Mouse (Mus musculus) gastrocnemius, postnatal 36 days (tissue): ENCODE measurements around the gene Dnaja3. TPM values are rescaled to one million over a fixed set of nuclear protein-coding genes. Genes with fewer than 3 reads are reported as not detected.

Source experiments
- DNase-seq, 2 experiments: peaks; one replicate each; pipeline ENCODE4 v3.0.0; 2022
- intact Hi-C: fragments of 180-260 bp; cut with DNase I; formaldehyde crosslinking; loops from one replicate; pipeline ENCODE4 v1.15.1; 2025
- total RNA-seq, 2 experiments: library from RNA; stranded (reverse); gene quantifications; 2 replicates each; pipeline ENCODE4 v1.2.3; 2021

The Dnaja3 gene
- total RNA-seq, 2 experiments from 2014 or later: 90.1 TPM

DNA sequence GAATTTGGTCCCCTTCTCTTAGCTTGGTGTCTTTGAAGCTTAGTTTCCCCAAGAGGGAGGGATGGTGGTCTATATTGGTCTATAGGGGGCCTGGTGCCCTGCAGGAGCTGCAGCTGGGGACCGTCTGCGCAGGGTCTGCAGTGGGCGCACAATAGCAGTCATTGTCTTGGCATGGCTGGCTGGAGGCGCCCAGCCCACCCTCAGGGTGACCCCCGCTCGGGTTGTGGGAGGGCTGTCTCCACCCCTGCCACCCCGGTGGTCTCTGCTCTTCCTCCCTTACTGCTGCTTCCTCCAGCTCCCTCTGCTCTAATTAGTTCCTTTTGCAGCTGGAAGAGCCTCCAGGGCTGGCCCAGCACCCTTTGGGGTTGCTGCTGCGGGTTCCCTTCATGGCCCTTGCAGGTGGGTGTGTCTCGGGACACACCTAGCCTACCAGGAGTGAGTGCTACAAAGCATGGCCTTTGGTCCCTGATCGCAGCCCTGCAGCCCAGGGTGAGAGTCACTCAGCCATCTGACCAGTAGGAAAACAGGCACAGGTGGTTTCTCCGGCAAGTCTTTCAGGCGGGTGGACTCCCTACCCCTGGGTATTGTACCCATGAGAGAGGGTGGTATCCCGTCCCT is 34.2 kb upstream of the Dnaja3 start:
- DNase-seq: no peak
- intact Hi-C loops: loop anchor here (2.0 to 5.0 kb wide), 3 partner anchors 55 to 308 kb away; no protein-coding TSS in a partner anchor

DNA sequence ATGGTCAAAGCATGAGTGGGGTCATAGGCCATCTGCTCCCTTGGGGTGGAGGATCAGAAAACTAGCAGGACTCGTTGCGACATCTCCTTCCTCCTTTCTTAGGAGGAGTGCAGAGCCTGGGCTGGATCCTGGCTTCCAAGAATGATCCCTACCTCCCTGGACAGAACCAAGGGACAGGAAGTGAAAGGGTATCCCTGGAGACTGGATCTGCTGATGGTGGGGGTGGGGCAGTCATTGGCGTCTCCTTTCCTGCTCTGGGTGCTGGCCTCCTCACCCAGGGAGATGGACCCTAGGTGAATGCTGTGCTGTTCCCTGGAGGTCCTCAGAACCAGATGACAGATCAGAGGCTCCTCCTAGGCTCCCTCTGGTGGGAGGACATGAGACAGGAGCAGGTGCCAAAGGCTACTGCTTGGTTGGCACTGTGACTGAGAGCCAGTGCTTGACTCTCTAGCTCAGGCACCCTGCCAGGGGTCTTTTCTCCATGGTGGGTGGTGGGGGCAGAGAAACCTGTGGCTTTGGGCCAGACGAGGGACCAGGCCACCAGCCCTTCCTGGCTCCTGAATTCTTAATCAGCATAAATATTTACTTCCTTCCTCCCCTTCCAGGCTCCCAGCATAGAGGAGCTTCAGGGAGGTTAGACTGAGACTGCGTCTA is 33.2 kb upstream of the Dnaja3 start:
- intact Hi-C loops: loop anchor here (2.0 to 5.0 kb wide), 3 partner anchors 56 to 309 kb away; no protein-coding TSS in a partner anchor

DNA sequence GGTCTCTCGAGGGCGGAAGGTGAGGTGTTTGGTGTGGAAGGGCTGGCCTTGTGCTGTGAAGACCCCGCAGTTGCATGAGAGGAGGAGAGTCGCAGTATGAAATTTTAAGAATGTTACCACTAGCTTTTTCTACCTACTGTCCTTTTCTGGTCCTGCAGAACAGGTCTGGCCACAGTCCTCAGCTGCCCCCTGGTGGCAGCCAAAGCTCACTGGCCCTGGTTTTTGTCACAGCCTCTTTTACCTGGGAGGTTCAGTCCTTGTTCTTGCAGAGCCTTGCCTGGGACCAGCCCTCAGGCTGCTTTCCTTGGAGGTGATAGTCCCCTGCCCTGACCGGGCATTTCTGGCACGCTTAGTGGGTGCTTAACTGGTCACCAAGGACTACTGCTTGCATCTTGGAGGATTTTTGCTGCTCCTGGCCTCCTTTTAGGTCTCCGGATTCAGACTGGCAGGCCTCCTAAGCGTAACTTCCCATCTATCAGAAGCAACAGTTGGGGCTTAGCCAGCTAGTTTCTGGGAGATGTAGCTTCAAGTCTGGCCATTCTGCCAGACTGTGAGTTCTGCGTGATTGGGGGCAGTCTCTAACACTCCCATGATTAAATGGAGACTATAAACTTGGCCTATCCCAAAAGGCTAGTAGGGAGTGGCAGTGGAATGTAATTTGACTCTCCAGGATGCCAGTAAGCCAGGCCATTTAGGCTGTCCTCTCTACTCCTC is 31.8 kb upstream of the Dnaja3 start:
- intact Hi-C loops: loop anchor here (1.0 to 5.0 kb wide), 4 partner anchors 40 to 311 kb away; no protein-coding TSS in a partner anchor

More for the DNA sequence above, 33.2 kb upstream of the Dnaja3 start:
- peak; percentile 54 to 61 for DNase-seq

DNA sequence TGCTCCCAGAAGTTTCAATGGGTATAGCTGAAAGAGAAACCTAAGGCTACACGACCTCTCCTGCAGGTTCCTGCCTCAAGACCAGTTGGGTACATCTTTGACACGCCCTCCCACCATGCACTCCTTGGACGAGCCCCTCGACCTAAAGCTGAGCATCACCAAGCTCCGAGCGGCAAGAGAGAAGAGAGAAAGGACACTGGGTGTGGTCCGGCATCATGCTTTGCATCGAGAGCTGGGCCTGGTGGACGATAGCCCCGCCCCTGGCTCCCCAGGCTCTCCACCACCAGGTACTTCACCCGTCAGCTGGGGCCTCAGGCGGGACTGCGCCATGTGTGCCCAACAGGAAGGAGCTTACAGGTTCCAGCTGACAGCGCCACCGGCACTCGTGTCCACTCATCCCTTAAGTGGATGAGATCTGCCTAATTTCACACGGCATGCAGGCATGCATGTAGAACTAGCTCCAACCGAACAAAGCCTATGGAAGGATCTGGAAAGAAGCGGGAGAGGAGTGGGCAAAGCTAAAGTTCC is 31.2 kb upstream of the Dnaja3 start:
- no peak for DNase-seq
- intact Hi-C loops: loop anchor here (1.0 to 5.0 kb wide), 3 partner anchors 40 to 311 kb away; no protein-coding TSS in a partner anchor

More for the DNA sequence above, 31.8 kb upstream of the Dnaja3 start:
- peak; percentile 71 to 76 for DNase-seq

DNA sequence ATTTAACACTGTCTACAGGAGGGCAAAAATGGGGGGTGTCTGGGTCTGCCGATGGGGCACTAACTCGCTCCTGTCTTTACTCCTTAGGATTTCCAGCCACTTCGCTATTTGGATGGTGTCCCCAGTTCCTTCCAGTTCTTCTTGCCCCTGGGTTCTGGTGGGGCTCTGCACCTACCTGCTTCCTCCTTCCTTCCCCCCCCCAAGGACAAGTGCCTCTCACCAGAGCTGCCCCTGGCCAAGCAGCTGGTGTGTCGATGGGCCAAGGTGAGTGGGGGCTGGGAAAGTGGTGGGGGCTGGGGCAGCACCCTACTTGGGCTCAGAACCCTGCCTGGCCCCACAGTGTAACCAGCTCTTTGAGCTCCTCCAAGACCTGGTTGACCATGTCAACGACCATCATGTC is 28.6 kb upstream of the Dnaja3 start:
- intact Hi-C loops: no loop called here
- no peak for DNase-seq

DNA sequence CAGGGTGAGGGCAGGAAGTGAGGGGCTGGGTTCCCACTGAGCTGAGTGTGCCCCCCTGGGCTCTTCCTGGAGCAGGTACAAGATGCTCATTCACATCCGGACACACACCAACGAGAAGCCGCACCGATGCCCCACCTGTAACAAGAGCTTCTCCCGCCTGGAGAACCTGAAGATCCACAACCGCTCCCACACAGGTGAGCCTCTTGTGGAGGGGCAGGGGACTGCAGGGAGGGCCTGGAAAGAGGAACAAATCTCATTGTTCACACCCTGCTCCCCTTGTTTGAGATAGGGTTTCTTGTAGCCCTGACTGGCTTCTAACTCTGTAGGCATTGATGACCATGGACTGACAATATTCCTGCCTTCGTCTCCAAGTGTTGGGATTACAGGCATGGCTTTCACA is 28.1 kb upstream of the Dnaja3 start:
- intact Hi-C loops: no loop called here

GRCm38 (mm10) chr16:4613736-4614135 is 26.1 kb upstream of the Dnaja3 start:
- DNase-seq: no peak
- intact Hi-C loops: no loop called here

More for the DNA sequence above, 28.1 kb upstream of the Dnaja3 start:
- DNase-seq: no peak

DNA sequence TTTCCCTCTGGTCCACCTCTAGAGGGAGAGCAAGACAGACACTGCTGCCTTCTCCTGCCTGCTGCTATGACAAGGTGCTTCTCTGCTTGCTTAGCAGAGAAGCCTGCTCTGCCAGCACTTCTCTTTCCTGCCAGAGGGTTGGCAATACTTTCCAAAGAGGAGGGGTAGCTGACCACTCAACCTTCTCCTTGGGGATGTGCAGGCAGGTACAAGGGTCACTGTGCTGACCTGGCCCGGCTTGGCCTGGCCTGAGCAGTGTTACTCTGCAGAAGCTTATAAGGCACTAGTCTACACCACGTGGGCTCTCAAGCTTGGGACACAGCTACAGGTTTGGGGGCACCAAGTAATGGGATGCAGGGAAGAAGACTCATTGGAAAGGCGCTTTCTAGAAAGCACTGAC is 25.1 kb upstream of the Dnaja3 start:
- no peak for DNase-seq
- intact Hi-C loops: no loop called here

GRCm38 (mm10) chr16:4615297-4615696 is 24.5 kb upstream of the Dnaja3 start:
- DNase-seq: no peak
- intact Hi-C loops: no loop called here

DNA sequence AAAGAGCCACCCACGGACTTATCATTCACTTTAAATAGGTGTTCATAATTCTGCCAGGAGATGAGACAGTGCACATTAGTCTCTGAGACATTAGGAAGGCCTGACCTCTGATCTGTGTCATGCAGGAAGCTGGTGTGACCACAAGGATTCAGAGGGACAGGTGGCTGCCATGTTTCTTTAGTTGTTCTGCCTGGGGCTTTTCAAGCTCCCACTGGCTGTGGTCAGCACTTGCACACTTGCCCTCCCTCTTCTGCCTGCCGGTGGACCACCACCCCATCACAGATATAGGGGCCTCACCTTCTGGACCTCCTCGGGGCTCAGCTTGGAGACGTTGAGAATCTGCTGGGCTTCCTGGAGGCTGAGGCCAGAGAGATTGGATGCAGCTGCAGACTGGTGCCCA is 23.0 kb upstream of the Dnaja3 start:
- DNase-seq: no peak
- intact Hi-C loops: no loop called here

DNA sequence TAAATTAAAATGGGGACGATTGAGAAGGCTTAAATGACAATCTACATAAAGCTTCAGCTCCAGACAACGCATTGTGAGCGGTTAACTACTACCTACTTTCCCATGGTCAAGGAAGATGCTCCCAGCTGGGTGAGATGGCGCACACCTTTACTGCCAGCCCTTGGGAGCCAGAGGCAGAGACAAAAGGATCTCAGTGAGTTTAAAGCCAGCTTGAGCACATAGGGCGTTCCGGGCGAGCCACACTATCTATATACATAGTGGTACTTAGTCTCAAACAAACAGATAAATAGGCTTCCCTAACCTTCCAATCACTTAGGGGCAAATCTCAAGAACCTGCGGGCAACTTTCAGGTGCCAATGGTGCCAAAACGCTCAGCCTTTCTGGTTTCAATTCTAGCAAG is 15.7 kb upstream of the Dnaja3 start:
- intact Hi-C loops: no loop called here
- DNase-seq: no peak

DNA sequence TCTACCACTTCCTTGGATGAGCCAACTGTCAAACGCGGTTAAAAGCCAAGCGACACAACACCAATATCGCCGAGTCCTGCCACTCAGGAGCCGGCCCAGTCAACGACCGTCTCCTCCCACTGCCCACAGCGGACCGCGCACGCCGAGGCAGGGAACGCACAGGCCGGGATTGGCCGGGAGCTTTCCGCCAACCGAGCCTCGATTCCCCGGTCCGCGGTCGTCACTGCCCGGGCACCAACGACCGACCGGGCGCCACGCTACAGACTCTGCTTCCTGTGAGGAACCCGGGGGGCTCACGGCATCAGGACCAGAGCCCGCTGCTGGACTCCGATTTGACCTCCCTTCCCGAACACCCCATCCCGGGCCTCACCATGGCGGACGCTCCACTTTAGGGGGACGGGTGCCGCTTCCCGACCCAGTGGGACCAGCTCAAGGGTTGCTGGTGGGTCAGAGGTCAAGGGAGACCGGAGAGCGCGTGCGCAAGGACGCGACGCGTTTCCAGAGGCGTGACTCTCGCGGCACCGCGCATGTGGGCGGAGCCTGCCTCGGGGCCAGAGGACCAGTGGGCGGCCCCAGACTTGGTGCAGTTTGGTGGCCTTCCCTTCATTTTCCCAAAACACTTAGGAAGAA is 15.2 kb upstream of the Dnaja3 start, which contains the start of gene Pam16:
Gene Pam16, minus strand, starts transcription at position 508 of the 630 bp plus-strand sequence.
- intact Hi-C loops: no loop called here
- DNase-seq: peak; percentile 88 to 89

DNA sequence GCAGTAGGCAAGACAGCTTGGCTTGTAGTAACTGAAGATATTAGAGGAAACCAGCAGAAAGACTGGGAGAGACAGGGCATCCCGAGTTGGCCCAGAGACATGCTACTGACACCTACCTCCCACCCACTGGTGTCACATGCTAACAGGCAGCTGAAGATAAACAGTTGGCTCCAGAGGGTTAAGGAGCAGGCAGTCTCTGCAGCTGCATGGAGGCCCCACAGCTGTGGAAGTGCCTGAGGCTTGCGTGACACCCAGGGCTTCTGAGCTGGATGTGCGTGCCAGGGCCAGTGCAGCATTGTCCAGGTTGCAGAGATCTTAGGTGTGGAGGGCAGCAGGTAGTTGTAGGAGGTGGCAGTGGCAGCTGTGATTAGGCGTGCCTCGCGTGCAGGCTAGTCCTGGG is 12.7 kb upstream of the Dnaja3 start:
- DNase-seq: no peak
- intact Hi-C loops: no loop called here

GRCm38 (mm10) chr16:4628898-4629419 is 10.8 kb upstream of the Dnaja3 start:
- no peak for DNase-seq
- intact Hi-C loops: no loop called here

- peak; percentile 81 to 83 for DNase-seq
- intact Hi-C loops: loop anchor here (1.0 kb wide), 1 partner anchor 39 kb away; no protein-coding TSS in a partner anchor
These were observed 9.8 kb upstream of the Dnaja3 start for GRCm38 (mm10) chr16:4629950-4630349.

GRCm38 (mm10) chr16:4632050-4632449 is 7.7 kb upstream of the Dnaja3 start:
- intact Hi-C loops: no loop called here

GRCm38 (mm10) chr16:4633661-4634060 is 6.1 kb upstream of the Dnaja3 start:
- no peak for DNase-seq
- intact Hi-C loops: no loop called here

More at GRCm38 (mm10) chr16:4632050-4632449, 7.7 kb upstream of the Dnaja3 start:
- no peak for DNase-seq

- intact Hi-C loops: no loop called here
- DNase-seq: no peak
These were observed 5.1 kb upstream of the Dnaja3 start for GRCm38 (mm10) chr16:4634681-4635080.

DNA sequence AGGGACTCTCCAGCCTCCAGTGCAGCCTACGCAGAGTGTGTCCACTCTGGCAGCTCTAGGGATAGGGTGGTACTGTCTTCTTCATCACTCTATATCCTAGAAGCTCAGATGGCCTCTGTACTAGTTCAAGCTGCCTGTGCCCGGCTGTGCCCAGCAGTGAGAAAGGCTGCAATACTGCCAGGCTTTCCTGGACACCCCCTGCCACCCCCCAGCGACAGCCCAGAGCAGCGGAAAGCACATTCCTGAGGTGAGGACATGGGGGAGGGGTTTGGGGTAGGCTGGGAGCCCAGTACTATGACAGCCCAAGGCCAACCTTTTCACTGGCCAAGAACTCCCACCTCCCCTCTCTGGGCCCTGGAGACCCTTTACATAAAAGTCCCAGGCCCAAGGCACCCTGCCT is 4.0 kb upstream of the Dnaja3 start:
- no peak for DNase-seq
- intact Hi-C loops: no loop called here

GRCm38 (mm10) chr16:4638891-4639390 is 848 bp upstream of the Dnaja3 start:
- no peak for DNase-seq
- intact Hi-C loops: no loop called here
